Mouse (Mus musculus) neural tube, embryonic 14.5 days (tissue): ENCODE data around the gene Adssl1. TPM values are rescaled to one million over a fixed set of nuclear protein-coding genes. Genes with fewer than 3 reads are reported as not detected.

Experiments used
- ATAC-seq: fragments of 200-750 bp; cut with Nextera tagmentation; 2 replicates; pipeline ENCODE4 v1.8.0; 2017; ENCODE audit warnings: low read depth, mild to moderate bottlenecking, moderate TSS enrichment, moderate library complexity
- H3K27ac ChIP-seq: fragments of 300-500 bp; sonication (generic); 2 replicates; pipeline ENCODE4 v1.5.1; 2014; ENCODE audit warnings: low read depth, mild to moderate bottlenecking, control low read depth, low read length, moderate library complexity, mixed read lengths
- H3K27me3 ChIP-seq: fragments of 300-500 bp; sonication (generic); 2 replicates; pipeline ENCODE4 v1.6.1; 2014; ENCODE audit warnings: low read length; ENCODE audit not compliant: control insufficient read depth, insufficient read depth
- H3K36me3 ChIP-seq: fragments of 300-500 bp; sonication (generic); 2 replicates; pipeline ENCODE4 v1.6.1; 2014; ENCODE audit warnings: low read length, mixed read lengths; ENCODE audit not compliant: control insufficient read depth, insufficient read depth
- H3K4me1 ChIP-seq: fragments of 300-500 bp; sonication (generic); 2 replicates; pipeline ENCODE4 v1.6.1; 2014; ENCODE audit warnings: low read length; ENCODE audit not compliant: control insufficient read depth, insufficient read depth
- H3K4me2 ChIP-seq: fragments of 300-500 bp; sonication (generic); 2 replicates; pipeline ENCODE4 v1.6.1; 2014; ENCODE audit warnings: mild to moderate bottlenecking, low read depth, low read length, control low read depth
- H3K4me3 ChIP-seq: fragments of 300-500 bp; sonication (generic); 2 replicates; pipeline ENCODE4 v1.5.1; 2014; ENCODE audit warnings: low read depth, low read length, control low read depth, mixed read lengths
- H3K9ac ChIP-seq: fragments of 300-500 bp; sonication (generic); replicated peaks from 2 replicates; pipeline ENCODE4 v1.6.1; 2014; ENCODE audit warnings: low read depth, mild to moderate bottlenecking, control low read depth, low read length, mixed read lengths
- H3K9me3 ChIP-seq: fragments of 300-500 bp; sonication (generic); 2 replicates; pipeline ENCODE4 v1.6.1; 2016; ENCODE audit warnings: low read length; ENCODE audit not compliant: control insufficient read depth
- WGBS: fragments of 180-500 bp; shearing (Covaris S2); extraction: QIAGEN DNeasy Blood & Tissue Kit; methylation state at CpG from one replicate; pipeline ENCODE4 v1.1.7; 2014; 5-methylcytosine and 5-hydroxymethylcytosine counted together
- polyA plus RNA-seq: library from polyadenylated mRNA; unstranded; fragments of >200 nt; fragmentation: Nextera tagmentation; extraction: Ambion mirVana; gene quantifications from 2 replicates; pipeline ENCODE4 v1.2.1, GENCODE M21; 2014

The Adssl1 gene
- polyA plus RNA-seq, 1 experiment from 2014 or later = 3.4 TPM

- Histone ChIP-seq H3K9ac (peak overlapping the region; percentile 28; the same call in 1 of the 2 replicates), H3K4me1 (peaks cover 78% of the 10 kb centered on the region), H3K36me3 (peaks cover 39% of the 10 kb centered on the region), H3K27ac (peak overlapping the region; percentile 88), H3K27me3 (no peaks in the 10 kb centered on the region), H3K4me2 (peak overlapping the region; percentile 24), H3K9me3 (no peaks in the 10 kb centered on the region), H3K4me3 (no peak overlapping the region)
- peak; percentile 28 for ATAC-seq
- WGBS = 17% methylated on average over 2 of the region's 2 CpGs
Observed at GRCm38 (mm10) chr12:112664124-112664523, 44.3 kb downstream of the Adssl1 start.

GRCm38 (mm10) chr12:112664656-112665055, 44.8 kb downstream of the Adssl1 start:
- H3K4me2 ChIP-seq = peak overlapping the region; percentile 26; the same call in 1 of the 2 replicates
- no peaks in the 10 kb centered on the region for H3K9me3 ChIP-seq
- no peak overlapping the region for H3K9ac ChIP-seq
- no peak for ATAC-seq
- peaks cover 78% of the 10 kb centered on the region for H3K4me1 ChIP-seq
- peak overlapping the region; percentile 88 for H3K27ac ChIP-seq
- H3K36me3 ChIP-seq = peaks cover 37% of the 10 kb centered on the region
- H3K27me3 ChIP-seq = no peaks in the 10 kb centered on the region
- 24% methylated on average over 5 of the region's 5 CpGs for whole genome bisulfite sequencing
- H3K4me3 ChIP-seq = no peak overlapping the region

GRCm38 (mm10) chr12:112665445-112665844, 45.6 kb downstream of the Adssl1 start:
- Histone ChIP-seq H3K27me3 (no peaks in the 10 kb centered on the region), H3K4me3 (no peak overlapping the region), H3K4me1 (peaks cover 76% of the 10 kb centered on the region), H3K27ac (peak overlapping the region; percentile 88), H3K4me2 (peak overlapping the region; percentile 26; the same call in 1 of the 2 replicates), H3K9ac (peak overlapping the region; percentile 28; the same call in 1 of the 2 replicates), H3K9me3 (no peaks in the 10 kb centered on the region), H3K36me3 (peaks cover 35% of the 10 kb centered on the region; the same call in 1 of the 2 replicates)
- ATAC-seq = peak; percentile 18; the same call in 1 of the 2 replicates
- 24% methylated on average over 18 of the region's 18 CpGs for WGBS

GRCm38 (mm10) chr12:112665881-112666544, 46.2 kb downstream of the Adssl1 start:
- Histone ChIP-seq H3K9me3 (no peaks in the 10 kb centered on the region), H3K36me3 (peaks cover 33% of the 10 kb centered on the region; the same call in 1 of the 2 replicates), H3K27me3 (no peaks in the 10 kb centered on the region), H3K27ac (peak overlapping the region; percentile 88), H3K4me3 (no peak overlapping the region), H3K4me1 (peaks cover 76% of the 10 kb centered on the region), H3K4me2 (no peak overlapping the region), H3K9ac (peak overlapping the region; percentile 28; the same call in 1 of the 2 replicates)
- no peak for ATAC-seq
- WGBS = 88% methylated on average over 9 of the region's 9 CpGs

- Histone ChIP-seq H3K27me3 (no peaks in the 10 kb centered on the region), H3K4me3 (no peak overlapping the region), H3K4me1 (peaks cover 76% of the 10 kb centered on the region), H3K27ac (0 out of 2 replicates have a peak overlapping the region, but pooled peaks have one; percentile 28), H3K4me2 (no peak overlapping the region), H3K9me3 (no peaks in the 10 kb centered on the region), H3K9ac (no peak overlapping the region), H3K36me3 (peaks cover 22% of the 10 kb centered on the region; the same call in 1 of the 2 replicates)
- no peak for ATAC-seq
- WGBS = 83% methylated on average over 10 of the region's 10 CpGs
Observed at GRCm38 (mm10) chr12:112667619-112668297, 47.9 kb downstream of the Adssl1 start.

- H3K27me3 ChIP-seq = no peaks in the 10 kb centered on the region
- H3K4me3 ChIP-seq = no peak overlapping the region
- H3K27ac ChIP-seq = no peak overlapping the region
- no peaks in the 10 kb centered on the region for H3K9me3 ChIP-seq
- peak overlapping the region; percentile 74; the same call in 1 of the 2 replicates for H3K4me2 ChIP-seq
- H3K4me1 ChIP-seq = peaks cover 54% of the 10 kb centered on the region
- H3K9ac ChIP-seq = no peak overlapping the region
- WGBS = 43% methylated on average over 9 of the region's 9 CpGs
- H3K36me3 ChIP-seq = peaks cover 22% of the 10 kb centered on the region; the same call in 1 of the 2 replicates
- no peak for ATAC-seq
Observed at GRCm38 (mm10) chr12:112670718-112671393, 51.0 kb downstream of the Adssl1 start.

- Histone ChIP-seq H3K27me3 (no peaks in the 10 kb centered on the region), H3K27ac (no peak overlapping the region), H3K36me3 (peaks cover 22% of the 10 kb centered on the region; the same call in 1 of the 2 replicates), H3K9ac (peak overlapping the region; percentile 90; the same call in 1 of the 2 replicates), H3K9me3 (no peaks in the 10 kb centered on the region), H3K4me3 (peak overlapping the region; percentile 10; the same call in 1 of the 2 replicates), H3K4me1 (peaks cover 44% of the 10 kb centered on the region), H3K4me2 (peak overlapping the region; percentile 74)
- no peak for ATAC-seq
- 80% methylated on average over 7 of the region's 7 CpGs for WGBS
Observed at GRCm38 (mm10) chr12:112671891-112672290, 52.0 kb downstream of the Adssl1 start.

- Histone ChIP-seq H3K9me3 (no peaks in the 10 kb centered on the region), H3K36me3 (peaks cover 19% of the 10 kb centered on the region; the same call in 1 of the 2 replicates), H3K4me1 (peaks cover 34% of the 10 kb centered on the region), H3K4me3 (peak overlapping the region; percentile 87), H3K4me2 (peak overlapping the region; percentile 74), H3K9ac (peak overlapping the region; percentile 90), H3K27ac (peak overlapping the region; percentile 89), H3K27me3 (no peaks in the 10 kb centered on the region)
- WGBS = 5% methylated on average over 17 of the region's 21 CpGs
- ATAC-seq = peak; percentile 12; the same call in 1 of the 2 replicates
Observed at GRCm38 (mm10) chr12:112672744-112673575, 53.1 kb downstream of the Adssl1 start.
